Mouse (Mus musculus) spleen, adult 2 months (tissue): Measurements from ENCODE around the gene Cul1.

Source experiments
- CTCF ChIP-seq: fragments of 200-500 bp; IDR thresholded peaks from 2 replicates; pipeline ENCODE4 v1.5.1; 2011; ENCODE audit warnings: mild to moderate bottlenecking, inconsistent platforms; ENCODE audit not compliant: insufficient read depth, insufficient read length, insufficient replicate concordance; ENCODE audit errors: extremely low read depth
- POLR2A ChIP-seq: fragments of 200-500 bp; IDR thresholded peaks from 2 replicates; pipeline ENCODE4 v1.6.1; 2011; ENCODE audit warnings: low read depth, low read length, inconsistent platforms

DNA sequence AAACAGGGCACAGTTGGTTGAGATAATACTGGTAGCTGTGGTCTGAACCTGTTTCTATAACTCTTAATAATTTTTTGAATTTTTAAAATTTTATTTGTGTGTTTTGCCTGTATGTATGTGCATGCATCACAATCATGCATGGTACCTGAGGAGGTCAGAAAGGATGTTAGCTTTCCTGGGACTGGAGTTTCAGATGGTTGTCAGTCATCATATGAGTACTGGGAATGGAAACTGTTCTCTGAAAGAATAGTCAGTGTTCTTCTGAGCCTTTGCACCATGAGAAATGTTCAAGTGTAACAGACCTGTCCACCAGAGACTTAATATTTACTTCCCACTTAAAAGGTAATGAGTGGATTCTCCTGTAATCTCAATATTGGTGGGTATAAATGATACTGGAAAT, 13.9 kb downstream of the Cul1 start:
- TF ChIP-seq POLR2A (no peak), CTCF (no peak)
